Mouse (Mus musculus): ENCODE data around the gene Fuca2. TPM values are rescaled to one million over a fixed set of nuclear protein-coding genes. Genes with fewer than 3 reads are reported as not detected.

Fuca2 gene
- polyA plus RNA-seq, 1 experiment, result 0.12 TPM

GRCm38 (mm10) chr10:13500938-13501496, 1.7 kb downstream of the Fuca2 start:
- no peak for TF ChIP-seq GATA1 (IDR thresholded peaks at IDR 0.05; ENCODE audit: low read length)

- TF ChIP-seq GATA1 (IDR thresholded peaks at IDR 0.05; ENCODE audit: low read length), result no peak
Observed at GRCm38 (mm10) chr10:13502371-13502770, 3.0 kb downstream of the Fuca2 start.

GRCm38 (mm10) chr10:13521857-13522256, 22.5 kb downstream of the Fuca2 start:
- no peak for TF ChIP-seq GATA1 (IDR thresholded peaks at IDR 0.05; ENCODE audit: low read length)

- no peak for TF ChIP-seq GATA1 (IDR thresholded peaks at IDR 0.05; ENCODE audit: low read length)
Observed at GRCm38 (mm10) chr10:13528155-13528554, 28.8 kb downstream of the Fuca2 start.

GRCm38 (mm10) chr10:13534751-13535150, 35.4 kb downstream of the Fuca2 start:
- TF ChIP-seq GATA1 (IDR thresholded peaks at IDR 0.05; ENCODE audit: low read length), result no peak

GRCm38 (mm10) chr10:13536706-13537105, 37.4 kb downstream of the Fuca2 start:
- TF ChIP-seq GATA1 (IDR thresholded peaks at IDR 0.05; ENCODE audit: low read length), result no peak

- no peak for TF ChIP-seq GATA1 (IDR thresholded peaks at IDR 0.05; ENCODE audit: low read length)
Observed at GRCm38 (mm10) chr10:13539769-13540333, 40.5 kb downstream of the Fuca2 start.

- no peak for TF ChIP-seq GATA1 (IDR thresholded peaks at IDR 0.05; ENCODE audit: low read length)
Observed at GRCm38 (mm10) chr10:13541721-13542120, 42.4 kb downstream of the Fuca2 start.

GRCm38 (mm10) chr10:13552646-13553497, 53.5 kb downstream of the Fuca2 start, which contains the start of the genes Adat2 and Pex3:
TSS of gene Adat2 (plus strand) at chr10:13552894.
TSS of gene Pex3 (minus strand) at chr10:13553142.
- no peak for TF ChIP-seq GATA1 (IDR thresholded peaks at IDR 0.05; ENCODE audit: low read length)

- TF ChIP-seq GATA1 (IDR thresholded peaks at IDR 0.05; ENCODE audit: low read length), result no peak
Observed at GRCm38 (mm10) chr10:13553498-13553985, 54.2 kb downstream of the Fuca2 start.

GRCm38 (mm10) chr10:13554316-13554715, 55.0 kb downstream of the Fuca2 start:
- no peak for TF ChIP-seq GATA1 (IDR thresholded peaks at IDR 0.05; ENCODE audit: low read length)

GRCm38 (mm10) chr10:13560014-13560674, 60.8 kb downstream of the Fuca2 start:
- no peak for TF ChIP-seq GATA1 (IDR thresholded peaks at IDR 0.05; ENCODE audit: low read length)

GRCm38 (mm10) chr10:13564364-13565079, 65.2 kb downstream of the Fuca2 start:
- TF ChIP-seq GATA1 (IDR thresholded peaks at IDR 0.05; ENCODE audit: low read length), result no peak

GRCm38 (mm10) chr10:13565080-13565448, 65.7 kb downstream of the Fuca2 start:
- TF ChIP-seq GATA1 (IDR thresholded peaks at IDR 0.05; ENCODE audit: low read length), result no peak

- TF ChIP-seq GATA1 (IDR thresholded peaks at IDR 0.05; ENCODE audit: low read length), result no peak
Observed at GRCm38 (mm10) chr10:13566393-13566792, 67.1 kb downstream of the Fuca2 start.

Other genes with a start within 250 kb of the Fuca2 start
- gene Phactr2, start 25.1 kb upstream of the Fuca2 start, polyA plus RNA-seq (2012), result not detected in 2 replicates
- 3.7 and 5.6 TPM in 2 replicates for gene Adat2, start 53.4 kb downstream of the Fuca2 start, polyA plus RNA-seq (2012)
- 7.8 and 12.3 TPM in 2 replicates for gene Pex3, start 53.6 kb downstream of the Fuca2 start, polyA plus RNA-seq (2012)